In genomic region chr4:131996985-131997384, GRCm38 (mm10) we compare ENCODE assay signal across 10 mouse cellular contexts.
DNase-seq lines count a peak whose midpoint lies in the region; ATAC-seq and TF ChIP-seq lines count a peak whose summit lies in the region.
"Had no signal": no experiment of that assay in that cellular context is flagged by ENCODE, and none has a peak within 500 bp of the region (broad histone marks: within the 10 kb centered on the region; RNA-seq: fewer than 3 reads in every experiment).

No protein-coding gene starts in this region.

- peak; percentile 62 for TF ChIP-seq CTCF in liver, embryonic 14.5 days (IDR thresholded peaks at IDR 0.05; ENCODE audit: low read depth)
- peak; percentile 85 for TF ChIP-seq CTCF in ES-Bruce4 (IDR thresholded peaks at IDR 0.05; ENCODE audit: low read depth, low read length)

- no peak overlapping the region for H3K4me3 ChIP-seq in heart, embryonic 11.5 days (ENCODE audit: low read depth, low read length)
- H3K4me3 ChIP-seq in liver, embryonic 14.5 days (ENCODE audit: insufficient read depth in 1 of 2, low read depth in 2 of 2, low read length in 2 of 2): no peak overlapping the region
- no peak overlapping the region for H3K4me3 ChIP-seq in liver, embryonic 11.5 days (ENCODE audit: low read depth, low read length)
- H3K4me3 ChIP-seq in ES-Bruce4 (ENCODE audit: low read depth, low read length): no peak overlapping the region
- H3K4me3 ChIP-seq: erythroblast, embryonic 14.5 days; midbrain, embryonic 10.5 days; neural tube, embryonic 15.5 days had no signal

- no peak for TF ChIP-seq EP300 in liver, embryonic 14.5 days (IDR thresholded peaks at IDR 0.05; ENCODE audit: low read depth)
- TF ChIP-seq EP300 in ES-Bruce4 (IDR thresholded peaks at IDR 0.05; ENCODE audit: insufficient read depth, low read depth, low read length): no peak

- no peak for TF ChIP-seq POLR2A in ES-Bruce4 (IDR thresholded peaks at IDR 0.05; ENCODE audit: insufficient read depth, low read length)

- H3K4me1 ChIP-seq in heart, embryonic 11.5 days (ENCODE audit: control insufficient read depth, insufficient read depth, low read length): no peaks in the 10 kb centered on the region
- no peaks in the 10 kb centered on the region for H3K4me1 ChIP-seq in liver, embryonic 14.5 days (replicated peaks; ENCODE audit: control insufficient read depth in 2 of 2, insufficient read depth in 2 of 2, low read length in 1 of 2)
- no peaks in the 10 kb centered on the region for H3K4me1 ChIP-seq in liver, embryonic 11.5 days (replicated peaks; ENCODE audit: control insufficient read depth, insufficient read depth, low read length)
- H3K4me1 ChIP-seq in ES-Bruce4 (ENCODE audit: control insufficient read depth, insufficient read depth, low read length): no peaks in the 10 kb centered on the region
- H3K4me1 ChIP-seq: neural tube, embryonic 15.5 days had no signal

- H3K27me3 ChIP-seq in heart, embryonic 11.5 days (ENCODE audit: control insufficient read depth, insufficient read depth, low read length): no peaks in the 10 kb centered on the region
- H3K27me3 ChIP-seq in liver, embryonic 14.5 days (ENCODE audit: control insufficient read depth, insufficient read depth, low read length): no peaks in the 10 kb centered on the region
- no peaks in the 10 kb centered on the region for H3K27me3 ChIP-seq in liver, embryonic 11.5 days (replicated peaks; ENCODE audit: control insufficient read depth, insufficient read depth, low read length)
- H3K27me3 ChIP-seq in ES-Bruce4 (ENCODE audit: control insufficient read depth, insufficient read depth, low read length, poor library complexity, severe bottlenecking): no peaks in the 10 kb centered on the region
- H3K27me3 ChIP-seq: neural tube, embryonic 15.5 days had no signal

- no peak overlapping the region for H3K9ac ChIP-seq in heart, embryonic 11.5 days (ENCODE audit: low read depth, low read length)
- no peak overlapping the region for H3K9ac ChIP-seq in liver, embryonic 14.5 days (replicated peaks)
- H3K9ac ChIP-seq in liver, embryonic 11.5 days (ENCODE audit: low read depth, low read length): no peak overlapping the region
- no peak overlapping the region for H3K9ac ChIP-seq in ES-Bruce4 (ENCODE audit: low read depth, poor library complexity, severe bottlenecking)
- H3K9ac ChIP-seq: neural tube, embryonic 15.5 days had no signal

- no peak overlapping the region for H3K4me2 ChIP-seq in heart, embryonic 11.5 days
- H3K4me2 ChIP-seq in liver, embryonic 14.5 days (ENCODE audit: low read depth): no peak overlapping the region
- H3K4me2 ChIP-seq in liver, embryonic 11.5 days: no peak overlapping the region
- H3K4me2 ChIP-seq: neural tube, embryonic 15.5 days had no signal

- H3K27ac ChIP-seq in heart, embryonic 11.5 days (ENCODE audit: low read depth, low read length): 0 out of 2 replicates have a peak overlapping the region, but pooled peaks have one; percentile 32
- H3K27ac ChIP-seq in liver, embryonic 14.5 days: no peak overlapping the region
- H3K27ac ChIP-seq in liver, embryonic 11.5 days (ENCODE audit: low read depth, low read length): no peak overlapping the region
- H3K27ac ChIP-seq in ES-Bruce4 (ENCODE audit: insufficient read depth, low read length): no peak overlapping the region
- H3K27ac ChIP-seq: midbrain, embryonic 10.5 days; neural tube, embryonic 15.5 days had no signal

- no peaks in the 10 kb centered on the region for H3K9me3 ChIP-seq in heart, embryonic 11.5 days (replicated peaks; ENCODE audit: control insufficient read depth, low read length)
- H3K9me3 ChIP-seq in liver, embryonic 14.5 days (ENCODE audit: control insufficient read depth, low read length): no peaks in the 10 kb centered on the region
- no peaks in the 10 kb centered on the region for H3K9me3 ChIP-seq in liver, embryonic 11.5 days (ENCODE audit: control insufficient read depth, low read length)
- H3K9me3 ChIP-seq in ES-Bruce4 (replicated peaks; ENCODE audit: control insufficient read depth, insufficient read depth, low read length, poor library complexity, severe bottlenecking): no peaks in the 10 kb centered on the region
- H3K9me3 ChIP-seq: midbrain, embryonic 10.5 days; neural tube, embryonic 15.5 days had no signal

- H3K36me3 ChIP-seq in heart, embryonic 11.5 days (ENCODE audit: control insufficient read depth, insufficient read depth, low read length): peaks cover 7% of the 10 kb centered on the region
- H3K36me3 ChIP-seq in liver, embryonic 14.5 days (replicated peaks; ENCODE audit: control insufficient read depth, insufficient read depth, low read depth): peaks cover 73% of the 10 kb centered on the region
- peaks cover 16% of the 10 kb centered on the region for H3K36me3 ChIP-seq in liver, embryonic 11.5 days (ENCODE audit: control insufficient read depth, insufficient read depth, low read length)
- H3K36me3 ChIP-seq in ES-Bruce4 (ENCODE audit: control insufficient read depth, insufficient read depth, low read length, poor library complexity, severe bottlenecking): no peaks in the 10 kb centered on the region

- 44% methylated on average over 5 of the region's 5 CpGs for WGBS in heart, embryonic 11.5 days (ENCODE audit: insufficient replicate concordance)
- 74% methylated on average over 5 of the region's 5 CpGs for WGBS in liver, embryonic 14.5 days (ENCODE audit: insufficient replicate concordance)
- 70% methylated on average over 5 of the region's 5 CpGs for WGBS in liver, embryonic 11.5 days

- no peak for ATAC-seq in heart, embryonic 11.5 days (replicated peaks; ENCODE audit: insufficient number of reproducible peaks, low FRiP score, low TSS enrichment)
- no peak for ATAC-seq in liver, embryonic 14.5 days (ENCODE audit: insufficient read depth)
- ATAC-seq in liver, embryonic 11.5 days (replicated peaks; ENCODE audit: low FRiP score): no peak

- DNase-seq in heart, adult 9 months (ENCODE audit: low spot score in 2 of 2): no peak
- no peak for DNase-seq in liver, embryonic 14.5 days (ENCODE audit: low read depth in 3 of 3, low spot score in 3 of 3)
- DNase-seq in liver, embryonic 11.5 days (ENCODE audit: low spot score): no peak
- peak; percentile 32 for DNase-seq in R1 (ENCODE audit: low read depth, low spot score)
- DNase-seq in layer of hippocampus, postnatal 14 days (ENCODE audit: low spot score in 2 of 2): no peak
